Mouse (Mus musculus): Measurements from ENCODE around the gene Prlhr. TPM values are rescaled to one million over a fixed set of nuclear protein-coding genes. Genes with fewer than 3 reads are reported as not detected.

Gene Prlhr
- polyA plus RNA-seq, 1 experiment from 2014 or later, result not detected

- Histone ChIP-seq H3K4me2 (ENCODE audit: low read length) (no peak overlapping the region), H3K9ac (ENCODE audit: low read length) (no peak overlapping the region), H3K27me3 (ENCODE audit: control insufficient read depth, insufficient read depth, low read length) (peaks cover 30% of the 10 kb centered on the region), H3K4me1 (ENCODE audit: control insufficient read depth in 2 of 2, insufficient read depth in 2 of 2, low read length in 2 of 2) (peaks cover 4 to 12% of the 10 kb centered on the region in 2 experiments; a peak in 3 of 4 replicates), H3K36me3 (ENCODE audit: control insufficient read depth, insufficient read depth, low read length) (no peaks in the 10 kb centered on the region), H3K27ac (replicated peaks in 1 of 2; ENCODE audit: control insufficient read depth in 1 of 2, insufficient read depth in 1 of 2, low read depth in 2 of 2, low read length in 2 of 2) (0 out of 4 replicates have a peak overlapping the region, but pooled peaks of 1 of the 2 experiments have one; percentile 27), H3K9me3 (ENCODE audit: control insufficient read depth, low read length) (no peaks in the 10 kb centered on the region), H3K4me3 (ENCODE audit: control insufficient read depth in 1 of 2, insufficient read depth in 1 of 2, low read depth in 1 of 2, low read length in 2 of 2) (no peak overlapping the region)
- no peak for ATAC-seq (ENCODE audit: insufficient number of reproducible peaks, insufficient read depth, low FRiP score, low read depth)
- WGBS, result 70% methylated on average over 3 of the region's 3 CpGs
Observed at GRCm38 (mm10) chr19:60463440-60463839, 4.7 kb downstream of the Prlhr start.

- no peak for ATAC-seq (ENCODE audit: insufficient number of reproducible peaks, insufficient read depth, low FRiP score, low read depth)
- Histone ChIP-seq H3K27ac (replicated peaks in 1 of 2; ENCODE audit: control insufficient read depth in 1 of 2, insufficient read depth in 1 of 2, low read depth in 2 of 2, low read length in 2 of 2) (no peak overlapping the region), H3K36me3 (ENCODE audit: control insufficient read depth, insufficient read depth, low read length) (no peaks in the 10 kb centered on the region), H3K4me1 (ENCODE audit: control insufficient read depth in 2 of 2, insufficient read depth in 2 of 2, low read length in 2 of 2) (peaks cover 0 to 6% of the 10 kb centered on the region in 2 experiments; a peak in 2 of 4 replicates), H3K4me2 (ENCODE audit: low read length) (no peak overlapping the region), H3K9me3 (ENCODE audit: control insufficient read depth, low read length) (no peaks in the 10 kb centered on the region), H3K27me3 (ENCODE audit: control insufficient read depth, insufficient read depth, low read length) (peaks cover 10% of the 10 kb centered on the region), H3K9ac (ENCODE audit: low read length) (no peak overlapping the region), H3K4me3 (ENCODE audit: control insufficient read depth in 1 of 2, insufficient read depth in 1 of 2, low read depth in 1 of 2, low read length in 2 of 2) (no peak overlapping the region)
- 62% methylated on average over 2 of the region's 2 CpGs for WGBS
Observed at GRCm38 (mm10) chr19:60461476-60461875, 6.6 kb downstream of the Prlhr start.

- Histone ChIP-seq H3K4me2 (ENCODE audit: low read length) (no peak overlapping the region), H3K36me3 (ENCODE audit: control insufficient read depth, insufficient read depth, low read length) (no peaks in the 10 kb centered on the region), H3K9ac (ENCODE audit: low read length) (no peak overlapping the region), H3K4me1 (ENCODE audit: control insufficient read depth in 2 of 2, insufficient read depth in 2 of 2, low read length in 2 of 2) (peaks cover 0 to 6% of the 10 kb centered on the region in 2 experiments; a peak in 2 of 4 replicates), H3K9me3 (ENCODE audit: control insufficient read depth, low read length) (no peaks in the 10 kb centered on the region), H3K27me3 (ENCODE audit: control insufficient read depth, insufficient read depth, low read length) (peaks cover 2% of the 10 kb centered on the region; the same call in 1 of the 2 replicates), H3K4me3 (ENCODE audit: control insufficient read depth in 1 of 2, insufficient read depth in 1 of 2, low read depth in 1 of 2, low read length in 2 of 2) (no peak overlapping the region), H3K27ac (replicated peaks in 1 of 2; ENCODE audit: control insufficient read depth in 1 of 2, insufficient read depth in 1 of 2, low read depth in 2 of 2, low read length in 2 of 2) (no peak overlapping the region)
- 45% methylated on average over 3 of the region's 3 CpGs for WGBS
- peak; percentile 21; the same call in 1 of the 2 replicates for ATAC-seq (ENCODE audit: insufficient number of reproducible peaks, insufficient read depth, low FRiP score, low read depth)
Observed at GRCm38 (mm10) chr19:60459680-60460079, 8.4 kb downstream of the Prlhr start.

- H3K27me3 ChIP-seq (ENCODE audit: control insufficient read depth, insufficient read depth, low read length), result peaks cover 2% of the 10 kb centered on the region; the same call in 1 of the 2 replicates
- no peak for ATAC-seq (ENCODE audit: insufficient number of reproducible peaks, insufficient read depth, low FRiP score, low read depth)
Observed at GRCm38 (mm10) chr19:60459071-60459470, 9.0 kb downstream of the Prlhr start.

GRCm38 (mm10) chr19:60455791-60456190 lies 12.3 kb downstream of the Prlhr start:
- WGBS, result 80% methylated on average over 1 of the region's 1 CpGs
- Histone ChIP-seq H3K4me3 (ENCODE audit: control insufficient read depth in 1 of 2, insufficient read depth in 1 of 2, low read depth in 1 of 2, low read length in 2 of 2) (no peak overlapping the region), H3K36me3 (ENCODE audit: control insufficient read depth, insufficient read depth, low read length) (no peaks in the 10 kb centered on the region), H3K9ac (ENCODE audit: low read length) (no peak overlapping the region), H3K27ac (replicated peaks in 1 of 2; ENCODE audit: control insufficient read depth in 1 of 2, insufficient read depth in 1 of 2, low read depth in 2 of 2, low read length in 2 of 2) (no peak overlapping the region), H3K9me3 (ENCODE audit: control insufficient read depth, low read length) (no peaks in the 10 kb centered on the region), H3K4me2 (ENCODE audit: low read length) (no peak overlapping the region), H3K4me1 (ENCODE audit: control insufficient read depth in 2 of 2, insufficient read depth in 2 of 2, low read length in 2 of 2) (no peaks in the 10 kb centered on the region), H3K27me3 (ENCODE audit: control insufficient read depth, insufficient read depth, low read length) (no peaks in the 10 kb centered on the region)
- no peak for ATAC-seq (ENCODE audit: insufficient number of reproducible peaks, insufficient read depth, low FRiP score, low read depth)

More at GRCm38 (mm10) chr19:60459071-60459470, 9.0 kb downstream of the Prlhr start:
- no peak overlapping the region for H3K9ac ChIP-seq (ENCODE audit: low read length)
- no peak overlapping the region for H3K4me2 ChIP-seq (ENCODE audit: low read length)
- no peaks in the 10 kb centered on the region for H3K9me3 ChIP-seq (ENCODE audit: control insufficient read depth, low read length)
- H3K4me1 ChIP-seq (ENCODE audit: control insufficient read depth in 2 of 2, insufficient read depth in 2 of 2, low read length in 2 of 2), result peaks cover 0 to 6% of the 10 kb centered on the region in 2 experiments; a peak in 2 of 4 replicates
- no peak overlapping the region for H3K4me3 ChIP-seq (ENCODE audit: control insufficient read depth in 1 of 2, insufficient read depth in 1 of 2, low read depth in 1 of 2, low read length in 2 of 2)
- no peak overlapping the region for H3K27ac ChIP-seq (replicated peaks in 1 of 2; ENCODE audit: control insufficient read depth in 1 of 2, insufficient read depth in 1 of 2, low read depth in 2 of 2, low read length in 2 of 2)
- no peaks in the 10 kb centered on the region for H3K36me3 ChIP-seq (ENCODE audit: control insufficient read depth, insufficient read depth, low read length)
- WGBS, result 79% methylated on average over 2 of the region's 2 CpGs

- no peaks in the 10 kb centered on the region for H3K36me3 ChIP-seq (ENCODE audit: control insufficient read depth, insufficient read depth, low read length)
- H3K9me3 ChIP-seq (ENCODE audit: control insufficient read depth, low read length), result no peaks in the 10 kb centered on the region
- no peak overlapping the region for H3K9ac ChIP-seq (ENCODE audit: low read length)
- ATAC-seq (ENCODE audit: insufficient number of reproducible peaks, insufficient read depth, low FRiP score, low read depth), result no peak
- H3K27ac ChIP-seq (replicated peaks in 1 of 2; ENCODE audit: control insufficient read depth in 1 of 2, insufficient read depth in 1 of 2, low read depth in 2 of 2, low read length in 2 of 2), result no peak overlapping the region
- no peak overlapping the region for H3K4me3 ChIP-seq (ENCODE audit: control insufficient read depth in 1 of 2, insufficient read depth in 1 of 2, low read depth in 1 of 2, low read length in 2 of 2)
- H3K4me1 ChIP-seq (ENCODE audit: control insufficient read depth in 2 of 2, insufficient read depth in 2 of 2, low read length in 2 of 2), result peaks cover 0 to 4% of the 10 kb centered on the region in 2 experiments; a peak in 2 of 4 replicates
- H3K27me3 ChIP-seq (ENCODE audit: control insufficient read depth, insufficient read depth, low read length), result no peaks in the 10 kb centered on the region
- H3K4me2 ChIP-seq (ENCODE audit: low read length), result no peak overlapping the region
Observed at GRCm38 (mm10) chr19:60440531-60440930, 27.6 kb downstream of the Prlhr start.

- H3K27ac ChIP-seq (replicated peaks in 1 of 2; ENCODE audit: control insufficient read depth in 1 of 2, insufficient read depth in 1 of 2, low read depth in 2 of 2, low read length in 2 of 2), result no peak overlapping the region
- H3K9me3 ChIP-seq (ENCODE audit: control insufficient read depth, low read length), result no peaks in the 10 kb centered on the region
- no peaks in the 10 kb centered on the region for H3K36me3 ChIP-seq (ENCODE audit: control insufficient read depth, insufficient read depth, low read length)
- H3K4me2 ChIP-seq (ENCODE audit: low read length), result no peak overlapping the region
- H3K4me3 ChIP-seq (ENCODE audit: control insufficient read depth in 1 of 2, insufficient read depth in 1 of 2, low read depth in 1 of 2, low read length in 2 of 2), result no peak overlapping the region
- peaks cover 0 to 4% of the 10 kb centered on the region in 2 experiments; a peak in 2 of 4 replicates for H3K4me1 ChIP-seq (ENCODE audit: control insufficient read depth in 2 of 2, insufficient read depth in 2 of 2, low read length in 2 of 2)
- H3K9ac ChIP-seq (ENCODE audit: low read length), result no peak overlapping the region
- no peak for ATAC-seq (ENCODE audit: insufficient number of reproducible peaks, insufficient read depth, low FRiP score, low read depth)
- WGBS, result 30% methylated on average over 5 of the region's 5 CpGs
- no peaks in the 10 kb centered on the region for H3K27me3 ChIP-seq (ENCODE audit: control insufficient read depth, insufficient read depth, low read length)
Observed at GRCm38 (mm10) chr19:60440083-60440482, 28.0 kb downstream of the Prlhr start.
